Mouse (Mus musculus): ENCODE measurements around the gene Esrrg.

GRCm38 (mm10) chr1:187803997-187804396, 195.4 kb downstream of the Esrrg start:
- TF ChIP-seq GATA1 (IDR thresholded peaks at IDR 0.05; ENCODE audit: borderline replicate concordance, low read length) (no peak), FLI1 (IDR thresholded peaks at IDR 0.05; ENCODE audit: low read length) (no peak)

Measured in megakaryocyte, embryonic 14.5 days (primary cell).